Mouse (Mus musculus): ENCODE data around the gene Sult2b1. TPM values are rescaled to one million over a fixed set of nuclear protein-coding genes. Genes with fewer than 3 reads are reported as not detected.
A peak's percentile ranks its signal among the peaks of the same experiment; 100 is the strongest.

Gene Sult2b1
- total RNA-seq, 2 experiments from 2014 or later: not detected

DNA sequence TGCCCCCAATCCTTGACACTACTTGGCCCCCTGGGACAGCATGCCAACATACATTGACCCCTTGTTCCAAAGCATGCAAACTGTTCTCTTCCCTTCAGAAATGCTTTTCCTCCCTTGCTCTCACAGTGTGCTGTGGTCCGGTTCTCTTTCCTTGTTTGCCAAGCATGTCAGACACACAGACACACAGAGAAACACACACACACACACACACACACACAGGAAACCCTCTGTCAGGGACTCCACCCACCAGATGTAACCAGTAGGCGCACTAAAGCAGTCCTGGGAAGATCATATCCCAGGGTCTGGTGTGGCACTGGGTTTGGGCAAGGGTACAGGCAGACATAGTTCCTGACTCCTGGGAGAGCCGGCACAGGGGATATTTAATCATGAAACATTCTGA lies 97.6 kb downstream of the Sult2b1 start:
- Histone ChIP-seq H3K4me3 (no peak overlapping the region), H3K27ac (no peak overlapping the region)
- TF ChIP-seq CTCF (IDR thresholded peaks at IDR 0.05): no peak
- no peak for DNase-seq
- intact Hi-C loops (cut with DNase I): loop anchor here (2.0 kb wide), 1 partner anchor 90 kb away; no protein-coding TSS in a partner anchor

DNA sequence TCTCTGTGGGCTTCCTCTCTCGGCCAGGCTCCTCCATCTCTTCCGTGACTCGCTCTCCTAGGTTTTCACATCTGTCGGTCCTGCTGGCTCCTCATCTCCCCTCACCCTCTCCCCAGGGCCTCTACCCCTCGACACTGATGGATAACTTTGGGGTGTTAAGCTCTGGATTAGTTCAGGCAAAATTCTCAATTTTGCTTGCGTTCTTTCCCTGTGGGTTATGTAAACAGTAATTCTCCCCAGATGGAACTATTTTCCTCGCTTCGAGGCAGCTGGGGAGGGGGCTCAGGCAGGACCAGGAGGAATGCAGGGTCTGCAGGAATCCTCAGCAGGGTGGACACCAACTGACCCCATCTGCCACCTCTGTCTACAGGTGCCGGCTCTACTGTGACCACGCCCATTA lies 98.7 kb downstream of the Sult2b1 start:
- Histone ChIP-seq H3K27ac (no peak overlapping the region), H3K4me3 (no peak overlapping the region)
- DNase-seq: no peak
- intact Hi-C loops (cut with DNase I): loop anchor here (2.0 kb wide), 1 partner anchor 89 kb away; no protein-coding TSS in a partner anchor
- TF ChIP-seq CTCF (IDR thresholded peaks at IDR 0.05): no peak

DNA sequence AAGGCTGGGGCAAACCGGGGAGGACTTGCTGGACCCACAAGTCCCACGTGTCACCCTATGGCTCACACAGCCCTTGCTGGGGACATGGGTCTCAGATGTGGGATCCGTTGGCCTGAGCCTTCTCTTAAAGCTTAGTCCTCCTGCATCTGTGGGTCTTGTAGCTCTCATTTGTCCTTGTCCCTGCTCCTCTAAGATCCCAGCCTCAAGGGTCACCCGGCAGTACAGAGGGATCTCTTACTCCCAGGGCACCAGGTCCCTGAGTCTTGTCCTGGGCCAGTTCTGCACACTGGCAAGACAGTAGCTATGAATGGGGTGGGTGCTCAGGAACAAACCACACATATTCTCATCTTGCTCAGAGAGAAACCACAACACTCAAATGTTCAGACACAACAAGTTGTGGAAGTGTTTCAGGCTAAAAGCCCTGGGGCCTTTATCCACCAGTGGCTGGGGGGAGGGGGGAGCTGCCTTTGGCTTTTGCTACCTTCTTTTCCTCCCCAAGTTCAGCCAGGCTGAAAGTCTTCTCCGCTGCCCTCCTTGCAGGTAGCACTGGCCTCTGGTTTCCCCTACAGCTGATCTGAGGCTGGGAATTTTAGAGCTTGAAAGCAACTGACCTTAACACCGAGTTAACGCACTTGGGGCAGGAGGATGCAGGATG lies 100.9 kb downstream of the Sult2b1 start, which contains the start of gene Ntn5:
Ntn5 (plus strand) TSS at position 627 of the 655 bp plus-strand sequence.
- DNase-seq: no peak
- H3K27ac ChIP-seq: peak within 1 kb of the TSS; percentile 48; the same call in 1 of the 2 replicates
- H3K4me3 ChIP-seq: no peak within 1 kb of the TSS
- TF ChIP-seq CTCF (IDR thresholded peaks at IDR 0.05): no peak
- intact Hi-C loops (cut with DNase I): loop anchor here (2.0 to 5.0 kb wide), 2 partner anchors 41 to 206 kb away; no protein-coding TSS in a partner anchor

DNA sequence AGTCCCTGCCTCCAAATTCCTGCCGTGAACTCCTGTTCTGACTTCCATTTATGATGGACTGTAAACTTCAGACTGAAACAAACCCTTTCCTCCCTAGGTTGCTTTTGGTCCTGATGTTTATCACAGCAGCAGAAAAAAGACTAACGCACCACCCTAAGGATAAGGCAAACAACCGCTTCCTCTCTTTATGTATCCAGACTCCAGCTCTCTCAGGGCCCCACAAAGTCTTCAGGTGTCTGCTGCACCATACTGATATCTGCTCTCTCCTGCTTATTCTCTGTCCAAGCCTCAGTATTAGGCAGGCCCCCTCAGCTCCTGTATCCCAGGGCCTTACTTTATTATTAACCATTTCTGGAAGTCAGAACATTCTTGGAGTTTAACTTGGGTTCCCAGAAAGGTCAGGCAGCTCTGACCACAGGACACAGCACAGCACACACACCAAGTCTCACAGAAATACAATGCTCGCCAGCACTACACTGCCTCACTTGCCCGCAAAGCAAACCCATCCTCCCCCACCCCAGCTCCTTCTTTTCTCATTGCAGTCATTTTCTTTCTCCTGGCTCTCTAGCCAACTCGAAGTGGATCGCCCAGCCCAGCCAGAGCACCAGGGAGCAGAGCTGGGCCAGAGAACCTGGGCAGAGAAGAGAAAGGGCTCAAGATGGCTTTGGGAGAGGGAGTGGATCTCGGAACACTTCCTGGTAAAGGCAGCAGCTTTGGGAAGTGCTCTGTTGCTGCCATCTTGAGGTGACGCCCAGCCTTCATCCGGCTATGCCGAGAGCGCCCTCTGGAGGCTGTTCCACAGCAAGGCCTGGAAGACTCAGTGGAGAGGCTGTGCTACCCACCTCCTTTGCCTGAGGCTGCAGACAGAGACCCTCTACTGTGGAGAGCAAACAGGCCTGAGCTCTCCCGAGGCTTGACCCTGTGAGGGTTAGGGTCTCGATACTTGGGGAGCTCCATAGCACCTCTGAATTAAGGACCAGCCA lies 102.0 kb downstream of the Sult2b1 start:
- Histone ChIP-seq H3K4me3 (peak overlapping the region; percentile 50), H3K27ac (peak overlapping the region; percentile 90)
- TF ChIP-seq CTCF (IDR thresholded peaks at IDR 0.05): no peak; the same call in 1 of the 2 replicates
- peak; percentile 91 for DNase-seq
- intact Hi-C loops (cut with DNase I): loop anchor here (2.0 to 5.0 kb wide), 2 partner anchors 40 to 205 kb away; no protein-coding TSS in a partner anchor

DNA sequence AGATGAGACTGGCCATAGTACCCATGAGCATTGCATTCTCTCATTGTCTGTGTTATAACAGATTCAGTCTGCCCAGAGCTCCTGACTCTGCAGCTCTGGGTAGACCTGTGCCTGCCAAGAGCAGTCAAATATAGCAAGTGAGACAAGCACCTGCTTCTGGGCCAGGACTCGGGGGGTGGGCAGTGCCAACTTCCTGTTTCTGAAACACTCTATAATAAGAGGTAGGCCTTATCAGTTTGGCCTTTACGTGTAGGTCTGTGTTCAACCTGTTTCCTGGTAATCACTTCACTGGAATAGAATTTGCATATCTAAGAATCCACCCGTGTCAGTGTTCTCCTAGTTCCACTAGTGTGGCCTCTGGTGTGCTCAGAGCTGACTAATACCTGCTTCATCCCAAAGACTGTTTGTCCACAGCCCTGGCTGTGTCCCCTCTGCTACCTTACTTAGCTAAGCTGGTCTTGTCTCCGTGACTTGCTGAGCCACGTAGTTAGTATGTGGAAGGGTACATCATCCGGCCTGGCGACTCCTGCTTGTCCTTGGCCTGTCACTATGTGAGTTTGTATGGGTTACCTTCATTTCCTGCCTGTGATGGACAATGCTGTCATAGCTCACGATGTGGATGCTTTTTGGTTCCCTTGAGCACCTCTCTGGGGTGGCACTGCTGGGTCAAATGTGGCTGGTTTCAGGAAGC lies 103.3 kb downstream of the Sult2b1 start:
- TF ChIP-seq CTCF (IDR thresholded peaks at IDR 0.05): no peak
- DNase-seq: peak; percentile 82
- peak overlapping the region; percentile 90 for H3K27ac ChIP-seq
- peak overlapping the region; percentile 17; the same call in 1 of the 2 replicates for H3K4me3 ChIP-seq
- intact Hi-C loops (cut with DNase I): loop anchor here (5.0 kb wide), 1 partner anchor 204 kb away; no protein-coding TSS in a partner anchor

Other genes starting within 250 kb of the Sult2b1 start
- 1 to 10 TPM; 1.0 to 1.3 TPM for gene Hsd17b14, start 229.8 kb downstream of the Sult2b1 start, total RNA-seq (2021)
- gene Bcat2, start 214.5 kb downstream of the Sult2b1 start, total RNA-seq (2021): 100 to 1,000 TPM in 1 of 2 experiments, 10 to 100 TPM in 1; 91.4 to 106 TPM
- gene Fgf21, start 169.2 kb downstream of the Sult2b1 start, total RNA-seq (2021): not detected
- gene Fut1, start 167.4 kb downstream of the Sult2b1 start, total RNA-seq (2021): not detected
- gene Izumo1, start 162.9 kb downstream of the Sult2b1 start, total RNA-seq (2021): under 1 TPM in 1 of 2 experiments, not detected in 1; 0.20 TPM
- 1 to 10 TPM; 5.7 to 8.0 TPM for gene Rasip1, start 157.2 kb downstream of the Sult2b1 start, total RNA-seq (2021)
- gene Mamstr, start 144.7 kb downstream of the Sult2b1 start, total RNA-seq (2021): 10 to 100 TPM; 18.7 to 44.9 TPM
- under 1 TPM; 0.14 to 0.28 TPM for gene Fut2, start 118.3 kb downstream of the Sult2b1 start, total RNA-seq (2021)
- under 1 TPM; 0.20 to 0.50 TPM for gene Ntn5, start 100.6 kb downstream of the Sult2b1 start, total RNA-seq (2021)
- under 1 TPM in 1 of 2 experiments, not detected in 1; 0.25 TPM for gene Sec1, start 90.3 kb downstream of the Sult2b1 start, total RNA-seq (2021)
- gene Car11, start 84.8 kb downstream of the Sult2b1 start, total RNA-seq (2021): 10 to 100 TPM in 1 of 2 experiments, 1 to 10 TPM in 1; 7.7 to 16.4 TPM
- 100 to 1,000 TPM in 1 of 2 experiments, 1 to 10 TPM in 1; 8.8 to 105 TPM for gene Dbp, start 79.6 kb downstream of the Sult2b1 start, total RNA-seq (2021)
- gene Rpl18, start 69.2 kb downstream of the Sult2b1 start, total RNA-seq (2021): 100 to 1,000 TPM; 451 to 508 TPM
- 10 to 100 TPM; 14.4 to 15.8 TPM for gene Sphk2, start 66.7 kb downstream of the Sult2b1 start, total RNA-seq (2021)
- under 1 TPM; 0.08 to 0.31 TPM for gene Fam83e, start 63.5 kb downstream of the Sult2b1 start, total RNA-seq (2021)
- not detected for gene Spaca4, start 58.9 kb downstream of the Sult2b1 start, total RNA-seq (2021)
- gene Lmtk3, start 931 bp downstream of the Sult2b1 start, total RNA-seq (2021): under 1 TPM in 1 of 2 experiments, not detected in 1; 0.06 TPM
- gene Cyth2, start 29.9 kb upstream of the Sult2b1 start, total RNA-seq (2021): 10 to 100 TPM; 29.6 to 33.2 TPM
- under 1 TPM in 1 of 2 experiments, not detected in 1; 0.20 TPM for gene Kcnj14, start 40.1 kb upstream of the Sult2b1 start, total RNA-seq (2021)
- 10 to 100 TPM; 14.6 to 16.0 TPM for gene Grwd1, start 46.3 kb upstream of the Sult2b1 start, total RNA-seq (2021)
- gene Kdelr1, start 88.1 kb upstream of the Sult2b1 start, total RNA-seq (2021): 10 to 100 TPM; 63.2 to 65.6 TPM
- under 1 TPM; 0.13 to 0.14 TPM for gene Grin2d, start 93.7 kb upstream of the Sult2b1 start, total RNA-seq (2021)
- gene Syngr4, start 112.0 kb upstream of the Sult2b1 start, total RNA-seq (2021): not detected
- 10 to 100 TPM; 51.3 to 66.3 TPM for gene Tmem143, start 112.3 kb upstream of the Sult2b1 start, total RNA-seq (2021)
- 10 to 100 TPM in 1 of 2 experiments, 1 to 10 TPM in 1; 7.7 to 18.2 TPM for gene Emp3, start 136.7 kb upstream of the Sult2b1 start, total RNA-seq (2021)
- under 1 TPM; 0.28 to 0.45 TPM for gene Ccdc114, start 139.4 kb upstream of the Sult2b1 start, total RNA-seq (2021)
- under 1 TPM in 1 of 2 experiments, not detected in 1; 0.20 TPM for gene Abcc6, start 245.6 kb upstream of the Sult2b1 start, total RNA-seq (2021)
- 10 to 100 TPM; 74.9 to 78.9 TPM for gene Nomo1, start 249.0 kb upstream of the Sult2b1 start, total RNA-seq (2021)

All from gastrocnemius, adult 2 months (tissue).